Mouse (Mus musculus): ENCODE data around the gene Aasdh. TPM values are rescaled to one million over a fixed set of nuclear protein-coding genes. Genes with fewer than 3 reads are reported as not detected.

The Aasdh gene
- polyA plus RNA-seq, 1 experiment = 9.8 TPM

GRCm38 (mm10) chr5:76828527-76829240 is 76.6 kb downstream of the Aasdh start:
- H3K27me3 ChIP-seq (ENCODE audit: control insufficient read depth, insufficient read depth, low read length) = no peaks in the 10 kb centered on the region
- 85% methylated on average over 7 of the region's 7 CpGs for WGBS
- H3K36me3 ChIP-seq (ENCODE audit: control insufficient read depth, insufficient read depth, low read length) = no peaks in the 10 kb centered on the region
- H3K4me1 ChIP-seq (ENCODE audit: control insufficient read depth, insufficient read depth, insufficient read length) = no peaks in the 10 kb centered on the region
- no peak for TF ChIP-seq POLR2A (IDR thresholded peaks at IDR 0.05; ENCODE audit: low read depth, low read length)
- no peak for TF ChIP-seq CTCF (IDR thresholded peaks at IDR 0.05; ENCODE audit: extremely low read depth, insufficient read depth, insufficient read length, insufficient replicate concordance)
- no peak for DNase-seq (ENCODE audit: low read depth in 1 of 2, low spot score in 2 of 2)
- H3K4me3 ChIP-seq (ENCODE audit: extremely low read depth, insufficient read depth, insufficient read length) = no peak overlapping the region
- H3K27ac ChIP-seq (ENCODE audit: insufficient read depth, low read length) = no peak overlapping the region

Other genes with a start within 250 kb of the Aasdh start
- gene C530008M17Rik, start 249.0 kb downstream of the Aasdh start, polyA plus RNA-seq (2012; rRNA removed) = 4.2 and 8.8 TPM in 2 replicates
- 27.9 and 30.0 TPM in 2 replicates for gene Paics, start 45.8 kb upstream of the Aasdh start, polyA plus RNA-seq (2012; rRNA removed)
- 5.1 TPM in 2 replicates for gene Ppat, start 46.1 kb upstream of the Aasdh start, polyA plus RNA-seq (2012; rRNA removed)
- 12.4 and 12.6 TPM in 2 replicates for gene Srp72, start 69.2 kb upstream of the Aasdh start, polyA plus RNA-seq (2012; rRNA removed)
- gene Arl9, start 98.5 kb upstream of the Aasdh start, polyA plus RNA-seq (2012; rRNA removed) = not detected in 2 replicates
- gene Thegl, start 110.5 kb upstream of the Aasdh start, polyA plus RNA-seq (2012; rRNA removed) = not detected in 2 replicates
- gene Hopx, start 209.6 kb upstream of the Aasdh start, polyA plus RNA-seq (2012; rRNA removed) = 18.2 and 26.1 TPM in 2 replicates